Mouse (Mus musculus): ENCODE measurements around the gene Gtf2ird2.

GRCm38 (mm10) chr5:134164688-134165087 is 19.1 kb upstream of the Gtf2ird2 start:
- TF ChIP-seq CTCF (IDR thresholded peaks at IDR 0.05; ENCODE audit: borderline replicate concordance, control insufficient read depth, extremely low read depth, insufficient read depth, low read length, poor library complexity) = no peak
- TF ChIP-seq POLR2A (IDR thresholded peaks at IDR 0.05; ENCODE audit: control insufficient read depth, extremely low read depth, insufficient read depth, low read length, poor library complexity) = no peak

All from thymus, adult 2 months (tissue).